Mouse (Mus musculus): ENCODE results near the gene Aox3. TPM values are rescaled to one million over a fixed set of nuclear protein-coding genes. Genes with fewer than 3 reads are reported as not detected.

Aox3 gene
- polyA plus RNA-seq, 1 experiment, result 0.14 TPM

GRCm38 (mm10) chr1:58238961-58239360 is 126.0 kb downstream of the Aox3 start:
- Histone ChIP-seq H3K4me3 (ENCODE audit: insufficient read depth, low read length) (no peak overlapping the region), H3K4me1 (ENCODE audit: control insufficient read depth, insufficient read depth, low read length) (peaks cover 2% of the 10 kb centered on the region; the same call in 1 of the 2 replicates), H3K27ac (ENCODE audit: insufficient read depth, low read length) (no peak overlapping the region)
- TF ChIP-seq POLR2A (IDR thresholded peaks at IDR 0.05; ENCODE audit: low read depth, low read length), result no peak
- no peak for TF ChIP-seq CTCF (IDR thresholded peaks at IDR 0.05; ENCODE audit: borderline replicate concordance, insufficient read depth, low read length)

GRCm38 (mm10) chr1:58240347-58240746 is 127.4 kb downstream of the Aox3 start:
- peaks cover 2% of the 10 kb centered on the region; the same call in 1 of the 2 replicates for H3K4me1 ChIP-seq (ENCODE audit: control insufficient read depth, insufficient read depth, low read length)
- no peak for TF ChIP-seq CTCF (IDR thresholded peaks at IDR 0.05; ENCODE audit: borderline replicate concordance, insufficient read depth, low read length)
- TF ChIP-seq POLR2A (IDR thresholded peaks at IDR 0.05; ENCODE audit: low read depth, low read length), result no peak

GRCm38 (mm10) chr1:58244487-58244886 is 131.6 kb downstream of the Aox3 start:
- TF ChIP-seq POLR2A (IDR thresholded peaks at IDR 0.05; ENCODE audit: low read depth, low read length) (no peak), CTCF (IDR thresholded peaks at IDR 0.05; ENCODE audit: borderline replicate concordance, insufficient read depth, low read length) (no peak)
- no peaks in the 10 kb centered on the region for H3K4me1 ChIP-seq (ENCODE audit: control insufficient read depth, insufficient read depth, low read length)
- no peak overlapping the region for H3K27ac ChIP-seq (ENCODE audit: insufficient read depth, low read length)
- H3K4me3 ChIP-seq (ENCODE audit: insufficient read depth, low read length), result no peak overlapping the region

More at GRCm38 (mm10) chr1:58240347-58240746, 127.4 kb downstream of the Aox3 start:
- Histone ChIP-seq H3K4me3 (ENCODE audit: insufficient read depth, low read length) (no peak overlapping the region), H3K27ac (ENCODE audit: insufficient read depth, low read length) (no peak overlapping the region)

- H3K4me1 ChIP-seq (ENCODE audit: control insufficient read depth, insufficient read depth, low read length), result no peaks in the 10 kb centered on the region
- H3K27ac ChIP-seq (ENCODE audit: insufficient read depth, low read length), result no peak overlapping the region
- TF ChIP-seq POLR2A (IDR thresholded peaks at IDR 0.05; ENCODE audit: low read depth, low read length), result no peak
- no peak for TF ChIP-seq CTCF (IDR thresholded peaks at IDR 0.05; ENCODE audit: borderline replicate concordance, insufficient read depth, low read length)
- H3K4me3 ChIP-seq (ENCODE audit: insufficient read depth, low read length), result no peak overlapping the region
These were observed 135.6 kb downstream of the Aox3 start for GRCm38 (mm10) chr1:58248518-58248917.

Other genes starting within 250 kb of the Aox3 start
- 12.4 and 20.7 TPM in 2 replicates for gene Sgo2a, start 117.2 kb upstream of the Aox3 start, polyA plus RNA-seq (2011; ENCODE audit: insufficient read length, low read depth, missing spikeins)
- gene Kctd18, start 94.2 kb upstream of the Aox3 start, polyA plus RNA-seq (2011; ENCODE audit: insufficient read length, low read depth, missing spikeins), result 18.7 and 19.2 TPM in 2 replicates
- 4.1 and 5.2 TPM in 2 replicates for gene Aox1, start 83.2 kb upstream of the Aox3 start, polyA plus RNA-seq (2011; ENCODE audit: insufficient read length, low read depth, missing spikeins)
- not detected in 2 replicates for gene Aox4, start 97.3 kb downstream of the Aox3 start, polyA plus RNA-seq (2011; ENCODE audit: insufficient read length, low read depth, missing spikeins)
- gene Aox2, start 165.2 kb downstream of the Aox3 start, polyA plus RNA-seq (2011; ENCODE audit: insufficient read length, low read depth, missing spikeins), result not detected in 2 replicates

Data from embryonic fibroblast, embryonic 13.5 days (primary cell).